In the genomic region with DNA sequence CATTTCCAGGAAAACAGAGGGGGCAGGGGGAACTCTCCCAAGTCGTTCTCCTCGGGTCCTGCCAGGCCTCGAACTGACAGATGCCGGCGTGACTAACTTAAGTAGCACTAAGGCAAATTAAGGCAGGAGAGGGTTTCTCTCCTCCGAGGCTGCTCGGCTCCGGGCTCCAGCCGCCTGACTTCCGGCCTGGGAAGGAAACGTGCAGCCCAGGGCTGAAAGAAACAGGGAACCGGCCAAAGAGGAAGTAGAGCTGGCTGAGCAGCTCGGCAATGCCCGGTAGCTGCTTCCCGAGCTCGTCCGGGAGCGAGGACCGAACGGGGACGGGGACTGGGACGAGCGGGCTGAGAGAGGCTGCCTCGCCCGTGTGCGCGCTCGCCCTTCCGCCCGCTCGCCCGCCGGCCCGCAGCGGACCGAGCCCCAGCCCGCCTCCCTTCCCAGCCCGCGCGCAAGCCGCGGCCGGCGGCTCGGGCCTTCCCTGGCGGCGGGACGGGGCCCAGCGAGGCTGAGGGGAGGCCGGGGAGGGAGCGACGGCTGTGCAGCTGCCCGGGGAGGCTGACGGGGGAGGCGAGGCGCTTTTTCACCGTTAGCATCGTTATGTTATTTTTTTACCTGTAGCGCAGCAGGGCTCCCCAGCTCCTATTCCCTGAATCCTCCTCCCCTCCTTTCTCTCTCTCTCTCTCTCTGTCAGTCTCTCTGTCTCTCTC, we compare ENCODE assay signal across 8 mouse cellular contexts. TPM values are rescaled to one million over a fixed set of nuclear protein-coding genes. Genes with fewer than 3 reads are reported as not detected.
A peak's percentile ranks its signal among the peaks of the same experiment; 100 is the strongest.
DNase-seq lines count a peak whose midpoint lies in the region; ATAC-seq and TF ChIP-seq lines count a peak whose summit lies in the region.

No protein-coding gene starts in this region.

- H3K4me2 ChIP-seq in heart, embryonic 11.5 days: peak overlapping the region; percentile 84
- peak overlapping the region; percentile 80 for H3K4me2 ChIP-seq in kidney, embryonic 15.5 days

- H3K27ac ChIP-seq in embryonic fibroblast, embryonic 13.5 days (ENCODE audit: insufficient read depth, low read length): peak overlapping the region; percentile 93
- H3K27ac ChIP-seq in heart, embryonic 11.5 days (ENCODE audit: low read depth, low read length): peak overlapping the region; percentile 99
- peak overlapping the region; percentile 99 for H3K27ac ChIP-seq in kidney, embryonic 15.5 days

- no peaks in the 10 kb centered on the region for H3K4me1 ChIP-seq in embryonic fibroblast, embryonic 13.5 days (ENCODE audit: control insufficient read depth, insufficient read depth, low read length)
- no peaks in the 10 kb centered on the region for H3K4me1 ChIP-seq in heart, embryonic 11.5 days (ENCODE audit: control insufficient read depth, insufficient read depth, low read length)
- peaks cover 12% of the 10 kb centered on the region for H3K4me1 ChIP-seq in kidney, embryonic 15.5 days

- DNase-seq in brain, adult 2 months (ENCODE audit: low read depth, low spot score): peak; percentile 88
- DNase-seq in liver: peak; percentile 75
- DNase-seq in monocyte, adult 2 months (ENCODE audit: low read depth in 1 of 2, low spot score in 2 of 2): peak; percentile 55 to 67
- DNase-seq in spleen, postnatal 14 days (ENCODE audit: low spot score in 2 of 2): peak; percentile 39 to 44

- no peaks in the 10 kb centered on the region for H3K9me3 ChIP-seq in heart, embryonic 11.5 days (replicated peaks; ENCODE audit: control insufficient read depth, low read length)
- no peaks in the 10 kb centered on the region for H3K9me3 ChIP-seq in kidney, embryonic 15.5 days (replicated peaks)

- H3K27me3 ChIP-seq in C2C12 (ENCODE audit: control insufficient read depth, insufficient read depth, insufficient read length): no peaks in the 10 kb centered on the region
- H3K27me3 ChIP-seq in heart, embryonic 11.5 days (ENCODE audit: control insufficient read depth, insufficient read depth, low read length): no peaks in the 10 kb centered on the region
- H3K27me3 ChIP-seq in kidney, embryonic 15.5 days: no peaks in the 10 kb centered on the region

- H3ac ChIP-seq in C2C12 (ENCODE audit: control insufficient read depth, insufficient read length, low read depth): peak overlapping the region; percentile 84

- H3K79me2 ChIP-seq in C2C12 (ENCODE audit: control insufficient read depth, insufficient read depth): peaks cover 37% of the 10 kb centered on the region

- peak overlapping the region; percentile 64 for H3K4me3 ChIP-seq in C2C12 (ENCODE audit: insufficient read depth, poor library complexity, severe bottlenecking)
- H3K4me3 ChIP-seq in embryonic fibroblast, embryonic 13.5 days (ENCODE audit: insufficient read depth, low read length): peak overlapping the region; percentile 74
- H3K4me3 ChIP-seq in heart, embryonic 11.5 days (ENCODE audit: low read depth, low read length): peak overlapping the region; percentile 84
- peak overlapping the region; percentile 82 for H3K4me3 ChIP-seq in kidney, embryonic 15.5 days (replicated peaks)

- no peaks in the 10 kb centered on the region for H3K36me3 ChIP-seq in C2C12 (ENCODE audit: control insufficient read depth, insufficient read depth)
- H3K36me3 ChIP-seq in heart, embryonic 11.5 days (ENCODE audit: control insufficient read depth, insufficient read depth, low read length): no peaks in the 10 kb centered on the region
- no peaks in the 10 kb centered on the region for H3K36me3 ChIP-seq in kidney, embryonic 15.5 days

- peak; percentile 74 for ATAC-seq in heart, embryonic 11.5 days (replicated peaks; ENCODE audit: insufficient number of reproducible peaks, low FRiP score, low TSS enrichment)
- ATAC-seq in kidney, embryonic 15.5 days (replicated peaks; ENCODE audit: low FRiP score): peak; percentile 87

- TF ChIP-seq POLR2A in embryonic fibroblast, embryonic 13.5 days (IDR thresholded peaks at IDR 0.05; ENCODE audit: low read depth, low read length): peak; percentile 72; the same call in 1 of the 2 replicates

- peak overlapping the region; percentile 96 for H3K9ac ChIP-seq in heart, embryonic 11.5 days (ENCODE audit: low read depth, low read length)
- peak overlapping the region; percentile 93 for H3K9ac ChIP-seq in kidney, embryonic 15.5 days

- no peak for TF ChIP-seq CTCF in C2C12 (IDR thresholded peaks at IDR 0.05; ENCODE audit: control insufficient read depth, insufficient read depth, insufficient read length)
- TF ChIP-seq CTCF in embryonic fibroblast, embryonic 13.5 days (IDR thresholded peaks at IDR 0.05; ENCODE audit: borderline replicate concordance, insufficient read depth, low read length): no peak

- H3K79me3 ChIP-seq in C2C12 (ENCODE audit: low read depth): peaks cover 5% of the 10 kb centered on the region

- under 1% methylated on average over 52 of the region's 59 CpGs for WGBS in heart, embryonic 11.5 days (ENCODE audit: insufficient replicate concordance)
- under 1% methylated on average over 50 of the region's 59 CpGs for WGBS in kidney, embryonic 15.5 days

TF ChIP-seq in C2C12, 6 proteins besides CTCF, POLR2A, EP300 and RAD21:
- no peak for TF ChIP-seq CEBPB (IDR thresholded peaks at IDR 0.05; ENCODE audit: low read depth)
- no peak for TF ChIP-seq USF1 (IDR thresholded peaks at IDR 0.05; ENCODE audit: low read depth)
- TF ChIP-seq MYOD1 (IDR thresholded peaks at IDR 0.05; ENCODE audit: control insufficient read depth, insufficient read length, low read depth): no peak
- no peak for TF ChIP-seq MYOG (IDR thresholded peaks at IDR 0.05; ENCODE audit: control insufficient read depth, extremely low read depth, insufficient read length)
- no peak for TF ChIP-seq FOSL1 (IDR thresholded peaks at IDR 0.05; ENCODE audit: insufficient read depth, low read length, poor library complexity, severe bottlenecking)
- peak; percentile 17 for TF ChIP-seq MAX (IDR thresholded peaks at IDR 0.05)

RNA-seq across cellular contexts. Expression of gene Tbc1d5, which starts 0.5 kb away (rescaled TPM):
- 6.7 TPM for polyA plus RNA-seq in C2C12 (2012; fragmentation: generic; extraction: Trizol)
- 19.8 and 22.3 TPM in 2 replicates for polyA plus RNA-seq in embryonic fibroblast, embryonic 13.5 days (2011; ENCODE audit: insufficient read length, low read depth, missing spikeins)
- 9.3 and 9.7 TPM in 2 replicates for polyA plus RNA-seq in heart, embryonic 11.5 days (2014; fragmentation: Nextera tagmentation; extraction: Ambion mirVana)
- polyA plus RNA-seq in kidney, embryonic 15.5 days (2015; fragmentation: Nextera tagmentation; extraction: Ambion mirVana): 11.4 and 12.0 TPM in 2 replicates

Comparison
In these comparisons a context has a peak if more than half of its experiments do, and no peak if none do; other contexts are left out.
1. Peak in every context shown above with its lines: DNase-seq, ATAC-seq, H3K4me3 ChIP-seq and H3K27ac ChIP-seq.